Comparison of ENCODE assay signal across 22 mouse cellular contexts in the genomic region with DNA sequence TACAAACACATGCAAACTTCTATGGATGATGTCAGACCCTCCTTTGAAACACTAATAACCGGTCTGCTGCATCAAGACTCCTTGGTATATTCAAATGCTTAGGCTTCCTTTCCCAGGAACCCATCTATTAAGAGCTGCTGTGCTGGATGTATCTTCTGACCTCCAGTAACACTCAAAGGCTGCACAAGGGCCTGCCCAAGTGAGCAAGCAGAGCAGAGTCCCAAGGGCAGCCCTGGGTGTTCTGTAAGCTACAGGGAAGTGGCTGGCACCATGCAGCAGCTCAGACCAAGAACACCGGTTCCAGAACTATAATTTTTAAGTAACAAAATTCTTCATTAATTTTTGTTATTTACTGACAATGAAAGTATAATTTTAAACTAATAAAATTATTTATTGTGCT.
DNase-seq lines count a peak whose midpoint lies in the region; ATAC-seq and TF ChIP-seq lines count a peak whose summit lies in the region.
"Had no signal": no experiment of that assay in that cellular context is flagged by ENCODE, and none has a peak within 500 bp of the region (broad histone marks: within the 10 kb centered on the region; RNA-seq: fewer than 3 reads in every experiment).

No protein-coding gene starts in this region.

- no peak for TF ChIP-seq CTCF in intestine, postnatal 0 days (IDR thresholded peaks at IDR 0.05; ENCODE audit: low read depth)

- H3K27me3 ChIP-seq in kidney, embryonic 16.5 days (ENCODE audit: insufficient read depth, low read length): no peaks in the 10 kb centered on the region
- no peaks in the 10 kb centered on the region for H3K27me3 ChIP-seq in intestine, postnatal 0 days (replicated peaks; ENCODE audit: control insufficient read depth, insufficient read depth, low read length)
- no peaks in the 10 kb centered on the region for H3K27me3 ChIP-seq in neural tube, embryonic 15.5 days (replicated peaks)
- no peaks in the 10 kb centered on the region for H3K27me3 ChIP-seq in midbrain, embryonic 15.5 days (replicated peaks)
- H3K27me3 ChIP-seq: CH12.LX; embryonic facial prominence, embryonic 15.5 days; forebrain, embryonic 15.5 days; hindbrain, embryonic 12.5 days; Patski had no signal

- no peak overlapping the region for H3K4me2 ChIP-seq in kidney, embryonic 16.5 days (replicated peaks; ENCODE audit: low read depth, low read length)
- H3K4me2 ChIP-seq in intestine, postnatal 0 days (replicated peaks; ENCODE audit: low read depth): no peak overlapping the region
- no peak overlapping the region for H3K4me2 ChIP-seq in neural tube, embryonic 15.5 days
- H3K4me2 ChIP-seq in midbrain, embryonic 15.5 days: no peak overlapping the region
- H3K4me2 ChIP-seq: embryonic facial prominence, embryonic 15.5 days; forebrain, embryonic 15.5 days; hindbrain, embryonic 12.5 days had no signal

- peak; percentile 18 for DNase-seq in kidney, adult 18-20 months
- peak; percentile 45 for DNase-seq in kidney, postnatal 14 days
- no peak for DNase-seq in cerebellum, postnatal 36 days
- DNase-seq: adrenal gland, postnatal 14 days; cerebellum, postnatal 10 days; embryo, embryonic 11 days; gastrocnemius, postnatal 10 days; heart, adult 18-20 months; heart, postnatal 10 days; heart, postnatal 4 days had no signal

- no peak overlapping the region for H3K9ac ChIP-seq in kidney, embryonic 16.5 days (replicated peaks; ENCODE audit: low read length)
- H3K9ac ChIP-seq in intestine, postnatal 0 days (ENCODE audit: low read depth, low read length): no peak overlapping the region
- H3K9ac ChIP-seq in neural tube, embryonic 15.5 days (replicated peaks): no peak overlapping the region
- no peak overlapping the region for H3K9ac ChIP-seq in midbrain, embryonic 15.5 days
- H3K9ac ChIP-seq: embryonic facial prominence, embryonic 15.5 days; forebrain, embryonic 15.5 days; hindbrain, embryonic 12.5 days had no signal

- no peak for ATAC-seq in kidney, embryonic 16.5 days (ENCODE audit: low FRiP score, low TSS enrichment)
- ATAC-seq in intestine, postnatal 0 days: peak; percentile 70
- no peak for ATAC-seq in neural tube, embryonic 15.5 days (ENCODE audit: low FRiP score)
- ATAC-seq in midbrain, embryonic 15.5 days (replicated peaks): no peak
- ATAC-seq: activated CD4-positive, CD25-positive, alpha-beta regulatory T cell, adult 4 months; forebrain, embryonic 15.5 days; Patski had no signal

- no peaks in the 10 kb centered on the region for H3K4me1 ChIP-seq in kidney, embryonic 16.5 days (ENCODE audit: insufficient read depth, low read length)
- peaks cover 11% of the 10 kb centered on the region; the same call in 1 of the 2 replicates for H3K4me1 ChIP-seq in intestine, postnatal 0 days (replicated peaks; ENCODE audit: control insufficient read depth, insufficient read depth, low read length)
- peaks cover 5% of the 10 kb centered on the region; the same call in 1 of the 2 replicates for H3K4me1 ChIP-seq in neural tube, embryonic 15.5 days
- H3K4me1 ChIP-seq in midbrain, embryonic 15.5 days: peaks cover 9% of the 10 kb centered on the region
- H3K4me1 ChIP-seq: embryonic facial prominence, embryonic 15.5 days; heart, embryonic 10.5 days had no signal

- H3K27ac ChIP-seq in kidney, embryonic 16.5 days (ENCODE audit: low read length): no peak overlapping the region
- no peak overlapping the region for H3K27ac ChIP-seq in intestine, postnatal 0 days (ENCODE audit: low read depth, low read length)
- H3K27ac ChIP-seq in neural tube, embryonic 15.5 days (replicated peaks): no peak overlapping the region
- no peak overlapping the region for H3K27ac ChIP-seq in midbrain, embryonic 15.5 days
- H3K27ac ChIP-seq: embryonic facial prominence, embryonic 15.5 days; forebrain, embryonic 15.5 days; heart, embryonic 10.5 days; hindbrain, embryonic 12.5 days had no signal

- no peaks in the 10 kb centered on the region for H3K36me3 ChIP-seq in kidney, embryonic 16.5 days (ENCODE audit: insufficient read depth, low read length)
- H3K36me3 ChIP-seq in intestine, postnatal 0 days (ENCODE audit: control insufficient read depth, insufficient read depth): no peaks in the 10 kb centered on the region
- no peaks in the 10 kb centered on the region for H3K36me3 ChIP-seq in neural tube, embryonic 15.5 days
- H3K36me3 ChIP-seq in midbrain, embryonic 15.5 days (replicated peaks): no peaks in the 10 kb centered on the region
- H3K36me3 ChIP-seq: embryonic facial prominence, embryonic 15.5 days; forebrain, embryonic 15.5 days; heart, embryonic 10.5 days; hindbrain, embryonic 12.5 days had no signal

- no peaks in the 10 kb centered on the region for H3K9me3 ChIP-seq in kidney, embryonic 16.5 days (ENCODE audit: low read length)
- no peaks in the 10 kb centered on the region for H3K9me3 ChIP-seq in intestine, postnatal 0 days (ENCODE audit: control insufficient read depth)
- H3K9me3 ChIP-seq in neural tube, embryonic 15.5 days (replicated peaks): no peaks in the 10 kb centered on the region
- H3K9me3 ChIP-seq in midbrain, embryonic 15.5 days: 0 out of 2 replicates have a peak, but pooled peaks cover 3% of the 10 kb centered on the region
- H3K9me3 ChIP-seq: embryonic facial prominence, embryonic 15.5 days; forebrain, embryonic 15.5 days; heart, embryonic 10.5 days; hindbrain, embryonic 12.5 days had no signal

- no peak overlapping the region for H3K4me3 ChIP-seq in kidney, embryonic 16.5 days (ENCODE audit: low read length)
- no peak overlapping the region for H3K4me3 ChIP-seq in intestine, postnatal 0 days (ENCODE audit: low read depth, low read length)
- H3K4me3 ChIP-seq in neural tube, embryonic 15.5 days (replicated peaks): no peak overlapping the region
- H3K4me3 ChIP-seq in midbrain, embryonic 15.5 days: no peak overlapping the region
- H3K4me3 ChIP-seq: embryonic facial prominence, embryonic 15.5 days; erythroblast, embryonic 14.5 days; forebrain, embryonic 15.5 days; heart, embryonic 10.5 days; hindbrain, embryonic 12.5 days had no signal

- WGBS in kidney, embryonic 16.5 days: 95% methylated on average over 2 of the region's 2 CpGs
- 86% methylated on average over 2 of the region's 2 CpGs for WGBS in intestine, postnatal 0 days
- WGBS in neural tube, embryonic 15.5 days: 97% methylated on average over 2 of the region's 2 CpGs
- WGBS in midbrain, embryonic 15.5 days: 94% methylated on average over 2 of the region's 2 CpGs

Comparison
In these comparisons a context has a peak if more than half of its experiments do, and no peak if none do; other contexts are left out.
1. DNase-seq: peak in kidney, adult 18-20 months (single experiment) and kidney, postnatal 14 days (single experiment); none in cerebellum, postnatal 36 days (0 of 2).